Mouse (Mus musculus) monocyte, adult 59 days (primary cell): ENCODE measurements around the gene Exoc5. TPM values are rescaled to one million over a fixed set of nuclear protein-coding genes. Genes with fewer than 3 reads are reported as not detected.

ENCODE experiments used
- total RNA-seq, 2 experiments: library from RNA; stranded (reverse); gene quantifications; one replicate each; pipeline ENCODE4 v1.2.4; 2023

Gene Exoc5
- 10 to 100 TPM; 44.7 to 46.8 TPM for total RNA-seq

GRCm38 (mm10) chr14:49066274-49066823 lies at the start of gene Exoc5:
Exoc5 (minus strand) TSS chr14:49066653.

GRCm38 (mm10) chr14:49065529-49066273 lies 752 bp downstream of the Exoc5 start, which contains the start of gene Ap5m1:
Ap5m1 (plus strand) TSS chr14:49066097.

Other genes starting within 250 kb of the Exoc5 start
- gene Ap5m1, start 556 bp downstream of the Exoc5 start, total RNA-seq = 10 to 100 TPM; 19.9 to 24.7 TPM
- gene Naa30, start 105.6 kb upstream of the Exoc5 start, total RNA-seq = 10 to 100 TPM; 17.1 to 19.4 TPM
- gene ccdc198, start 178.8 kb upstream of the Exoc5 start, total RNA-seq = not detected